Mouse (Mus musculus): ENCODE measurements around the gene Atp11c. TPM values are rescaled to one million over a fixed set of nuclear protein-coding genes. Genes with fewer than 3 reads are reported as not detected.

The Atp11c gene
- polyA plus RNA-seq (2011; ENCODE audit: insufficient read depth, insufficient read length, low replicate concordance, missing spikeins) = 4.5 and 5.3 TPM in 2 replicates

- 63% methylated on average over 2 of the region's 2 CpGs for WGBS
- no peak within 1 kb of the TSS for H3K27ac ChIP-seq (ENCODE audit: control insufficient read depth, insufficient read depth, low read depth, low read length, poor library complexity)
- no peaks in the 10 kb centered on the region for H3K4me1 ChIP-seq (ENCODE audit: control insufficient read depth, insufficient read depth, low read length)
- no peak within 1 kb of the TSS for H3K4me3 ChIP-seq (replicated peaks; ENCODE audit: control insufficient read depth, low read depth, low read length)
- TF ChIP-seq CTCF (IDR thresholded peaks at IDR 0.05; ENCODE audit: control insufficient read depth, insufficient read depth, low read length) (no peak), POLR2A (IDR thresholded peaks at IDR 0.05; ENCODE audit: borderline replicate concordance, control insufficient read depth, low read depth, low read length) (no peak)
Observed at GRCm38 (mm10) chrX:60592598-60592997, at the start of gene Atp11c. Gene Atp11c (minus strand): TSS chrX:60592698.

DNA sequence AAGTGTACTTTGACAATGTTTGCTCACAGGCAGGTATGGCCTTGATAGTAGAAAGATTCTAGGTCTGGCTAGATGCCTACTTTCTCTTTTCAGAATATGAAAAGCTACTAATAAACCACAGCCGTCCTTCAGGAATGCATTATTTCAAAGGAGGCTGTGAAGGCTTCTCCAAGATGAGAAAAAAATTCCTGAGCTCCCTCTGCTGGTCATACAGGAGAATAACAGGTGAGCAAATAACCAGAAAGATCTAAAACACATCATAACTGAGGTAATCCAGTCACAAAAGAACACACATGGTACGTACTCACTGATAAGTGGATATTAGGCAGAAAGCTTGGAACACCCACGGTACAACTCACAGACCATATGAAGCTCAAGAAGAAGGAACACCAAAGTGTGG lies 16.7 kb upstream of the Atp11c start:
- 45% methylated on average over 3 of the region's 3 CpGs for WGBS
- H3K4me1 ChIP-seq (ENCODE audit: control insufficient read depth, insufficient read depth, low read length) = no peaks in the 10 kb centered on the region
- TF ChIP-seq CTCF (IDR thresholded peaks at IDR 0.05; ENCODE audit: control insufficient read depth, insufficient read depth, low read length) (no peak), POLR2A (IDR thresholded peaks at IDR 0.05; ENCODE audit: borderline replicate concordance, control insufficient read depth, low read depth, low read length) (no peak)
- H3K27ac ChIP-seq (ENCODE audit: control insufficient read depth, insufficient read depth, low read depth, low read length, poor library complexity) = no peak overlapping the region
- H3K4me3 ChIP-seq (replicated peaks; ENCODE audit: control insufficient read depth, low read depth, low read length) = no peak overlapping the region

GRCm38 (mm10) chrX:60570539-60570938 lies 22.0 kb downstream of the Atp11c start:
- H3K27ac ChIP-seq (ENCODE audit: control insufficient read depth, insufficient read depth, low read depth, low read length, poor library complexity) = no peak overlapping the region
- no peaks in the 10 kb centered on the region for H3K4me1 ChIP-seq (ENCODE audit: control insufficient read depth, insufficient read depth, low read length)
- no peak overlapping the region for H3K4me3 ChIP-seq (replicated peaks; ENCODE audit: control insufficient read depth, low read depth, low read length)
- WGBS = 33% methylated on average over 1 of the region's 1 CpGs
- TF ChIP-seq POLR2A (IDR thresholded peaks at IDR 0.05; ENCODE audit: borderline replicate concordance, control insufficient read depth, low read depth, low read length) (no peak), CTCF (IDR thresholded peaks at IDR 0.05; ENCODE audit: control insufficient read depth, insufficient read depth, low read length) (no peak)

GRCm38 (mm10) chrX:60569047-60569446 lies 23.5 kb downstream of the Atp11c start:
- H3K4me1 ChIP-seq (ENCODE audit: control insufficient read depth, insufficient read depth, low read length) = no peaks in the 10 kb centered on the region
- H3K4me3 ChIP-seq (replicated peaks; ENCODE audit: control insufficient read depth, low read depth, low read length) = no peak overlapping the region
- H3K27ac ChIP-seq (ENCODE audit: control insufficient read depth, insufficient read depth, low read depth, low read length, poor library complexity) = no peak overlapping the region
- TF ChIP-seq POLR2A (IDR thresholded peaks at IDR 0.05; ENCODE audit: borderline replicate concordance, control insufficient read depth, low read depth, low read length) (no peak), CTCF (IDR thresholded peaks at IDR 0.05; ENCODE audit: control insufficient read depth, insufficient read depth, low read length) (no peak)

DNA sequence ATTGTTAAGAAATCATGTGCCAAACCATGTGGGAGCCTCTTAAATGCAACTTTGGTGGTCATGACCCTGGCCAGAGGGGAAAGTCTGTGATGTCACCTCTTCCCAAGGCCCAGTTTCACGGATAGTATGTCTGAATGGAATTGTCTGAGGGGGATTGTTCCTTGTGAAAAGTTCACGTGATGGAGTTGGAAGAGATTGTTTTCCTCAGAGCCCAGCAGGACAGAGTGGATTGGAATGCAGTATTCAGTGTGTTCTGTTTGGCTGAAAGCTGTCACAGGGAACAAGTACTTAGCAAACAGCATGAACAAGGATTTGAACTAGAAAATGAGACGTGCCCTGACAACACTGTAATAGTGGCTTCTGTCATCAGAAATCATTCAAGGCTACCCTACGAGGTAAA lies 37.3 kb downstream of the Atp11c start:
- Histone ChIP-seq H3K4me3 (replicated peaks; ENCODE audit: control insufficient read depth, low read depth, low read length) (no peak overlapping the region), H3K27ac (ENCODE audit: control insufficient read depth, insufficient read depth, low read depth, low read length, poor library complexity) (no peak overlapping the region), H3K4me1 (ENCODE audit: control insufficient read depth, insufficient read depth, low read length) (no peaks in the 10 kb centered on the region)
- TF ChIP-seq POLR2A (IDR thresholded peaks at IDR 0.05; ENCODE audit: borderline replicate concordance, control insufficient read depth, low read depth, low read length) (no peak), CTCF (IDR thresholded peaks at IDR 0.05; ENCODE audit: control insufficient read depth, insufficient read depth, low read length) (no peak)
- WGBS = 57% methylated on average over 4 of the region's 4 CpGs

GRCm38 (mm10) chrX:60547444-60548304 lies 44.8 kb downstream of the Atp11c start:
- no peak for TF ChIP-seq CTCF (IDR thresholded peaks at IDR 0.05; ENCODE audit: control insufficient read depth, insufficient read depth, low read length)
- no peak for TF ChIP-seq POLR2A (IDR thresholded peaks at IDR 0.05; ENCODE audit: borderline replicate concordance, control insufficient read depth, low read depth, low read length)
- H3K27ac ChIP-seq (ENCODE audit: control insufficient read depth, insufficient read depth, low read depth, low read length, poor library complexity) = no peak overlapping the region
- no peak overlapping the region for H3K4me3 ChIP-seq (replicated peaks; ENCODE audit: control insufficient read depth, low read depth, low read length)
- 38% methylated on average over 86 of the region's 113 CpGs for WGBS
- no peaks in the 10 kb centered on the region for H3K4me1 ChIP-seq (ENCODE audit: control insufficient read depth, insufficient read depth, low read length)

DNA sequence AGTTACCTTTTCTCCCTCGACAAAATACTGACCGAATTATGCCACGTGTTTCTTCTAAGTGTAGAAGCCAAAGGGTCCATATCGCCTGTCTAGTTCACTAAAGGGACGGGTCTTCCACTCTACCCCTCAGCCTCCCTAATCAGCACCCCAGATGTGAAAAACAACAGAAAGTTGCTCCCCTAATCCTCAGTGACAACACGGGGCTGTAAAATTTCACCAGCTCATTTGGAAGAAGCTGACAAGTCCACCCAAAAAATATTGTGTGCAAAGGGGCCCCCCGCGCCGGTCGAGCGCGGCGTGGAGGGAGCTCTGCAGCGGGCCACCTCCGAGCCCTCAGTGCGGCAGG lies 45.4 kb downstream of the Atp11c start:
- no peaks in the 10 kb centered on the region for H3K4me1 ChIP-seq (ENCODE audit: control insufficient read depth, insufficient read depth, low read length)
- no peak overlapping the region for H3K4me3 ChIP-seq (replicated peaks; ENCODE audit: control insufficient read depth, low read depth, low read length)
- TF ChIP-seq CTCF (IDR thresholded peaks at IDR 0.05; ENCODE audit: control insufficient read depth, insufficient read depth, low read length) (no peak), POLR2A (IDR thresholded peaks at IDR 0.05; ENCODE audit: borderline replicate concordance, control insufficient read depth, low read depth, low read length) (no peak)
- H3K27ac ChIP-seq (ENCODE audit: control insufficient read depth, insufficient read depth, low read depth, low read length, poor library complexity) = no peak overlapping the region
- WGBS = 25% methylated on average over 16 of the region's 16 CpGs

- Histone ChIP-seq H3K4me1 (ENCODE audit: control insufficient read depth, insufficient read depth, low read length) (no peaks in the 10 kb centered on the region), H3K27ac (ENCODE audit: control insufficient read depth, insufficient read depth, low read depth, low read length, poor library complexity) (no peak overlapping the region), H3K4me3 (replicated peaks; ENCODE audit: control insufficient read depth, low read depth, low read length) (no peak overlapping the region)
- TF ChIP-seq CTCF (IDR thresholded peaks at IDR 0.05; ENCODE audit: control insufficient read depth, insufficient read depth, low read length) (no peak), POLR2A (IDR thresholded peaks at IDR 0.05; ENCODE audit: borderline replicate concordance, control insufficient read depth, low read depth, low read length) (no peak)
- WGBS = 53% methylated on average over 3 of the region's 3 CpGs
Observed at GRCm38 (mm10) chrX:60545906-60546305, 46.6 kb downstream of the Atp11c start.
